Mouse (Mus musculus): Measurements from ENCODE around the gene Rps26.

Rps26 gene

GRCm38 (mm10) chr10:128626311-128627310, at the start of gene Rps26:
TSS of gene Rps26 (minus strand) at chr10:128626747.
- DNase-seq (ENCODE audit: low spot score): peak; percentile 96

- DNase-seq (ENCODE audit: low spot score): peak; percentile 68
Measured at GRCm38 (mm10) chr10:128674469-128675008, 48.0 kb upstream of the Rps26 start.

GRCm38 (mm10) chr10:128673763-128674468, 47.4 kb upstream of the Rps26 start, which contains the start of gene Suox:
TSS of gene Suox (minus strand) at chr10:128674073.
- DNase-seq (ENCODE audit: low spot score): peak; percentile 70

- no peak for DNase-seq (ENCODE audit: low spot score)
Measured at GRCm38 (mm10) chr10:128671148-128671547, 44.6 kb upstream of the Rps26 start.

DNA sequence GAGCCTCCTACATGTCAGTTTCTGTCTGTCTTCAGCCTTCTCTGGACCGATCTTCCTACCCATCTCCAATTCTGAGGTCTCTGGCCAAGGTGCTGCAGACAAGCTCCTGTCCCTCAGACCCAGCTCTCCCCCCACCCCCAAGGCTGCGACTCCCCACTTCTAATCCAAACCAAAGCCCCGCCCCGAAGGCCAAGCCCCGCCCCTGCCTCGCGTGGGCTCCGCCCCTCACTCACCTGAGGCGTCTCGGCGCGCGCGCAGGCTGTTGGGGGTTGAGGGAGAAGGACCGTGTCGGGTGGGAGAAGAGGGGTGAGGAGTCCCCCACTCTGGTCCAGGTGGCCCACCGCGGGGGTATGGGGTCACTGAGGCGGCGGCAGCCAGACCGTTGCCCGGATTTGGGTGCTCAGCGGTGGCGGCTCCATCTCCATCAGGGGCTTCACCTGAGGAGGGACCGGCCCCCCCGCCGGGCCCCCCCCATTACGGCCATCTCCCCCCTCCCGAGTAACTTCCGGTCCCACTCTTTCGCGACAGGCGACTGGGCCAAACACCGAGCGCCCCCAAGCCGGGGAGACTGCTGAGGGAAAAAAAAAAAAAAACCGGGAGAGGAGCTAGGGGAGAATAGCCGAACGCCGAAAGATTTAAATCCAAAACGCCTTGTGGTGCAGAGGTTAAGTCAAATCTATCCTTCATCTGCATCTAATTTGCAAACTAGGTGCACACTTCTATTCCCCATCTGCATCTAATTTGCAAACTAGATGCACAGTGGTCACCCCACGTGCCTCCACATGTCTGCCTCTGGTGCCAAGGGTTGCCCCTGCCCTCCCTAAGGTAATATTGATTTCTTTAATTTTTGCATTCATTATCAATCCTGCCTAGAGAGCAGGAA, 42.5 kb upstream of the Rps26 start:
- DNase-seq (ENCODE audit: low spot score): no peak

DNA sequence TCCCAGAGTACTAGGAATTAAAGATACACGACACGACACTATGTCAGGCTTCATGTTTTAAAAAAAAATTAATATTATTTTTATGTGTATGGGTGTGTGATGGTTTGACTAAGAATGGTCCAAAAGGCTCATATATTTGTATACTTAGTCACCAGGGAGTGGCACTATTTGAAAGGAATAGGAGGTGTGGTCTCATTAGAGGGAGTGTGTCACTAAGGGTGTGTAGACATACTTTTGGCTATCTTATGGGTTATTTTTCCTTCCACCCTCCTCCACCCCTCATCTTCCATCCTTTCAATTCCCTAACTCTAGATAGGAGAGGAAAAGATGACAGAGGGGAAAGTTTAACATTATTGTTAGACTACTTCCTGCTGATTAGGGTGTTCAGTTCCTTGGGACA, 39.3 kb upstream of the Rps26 start:
- DNase-seq (ENCODE audit: low spot score): no peak

DNA sequence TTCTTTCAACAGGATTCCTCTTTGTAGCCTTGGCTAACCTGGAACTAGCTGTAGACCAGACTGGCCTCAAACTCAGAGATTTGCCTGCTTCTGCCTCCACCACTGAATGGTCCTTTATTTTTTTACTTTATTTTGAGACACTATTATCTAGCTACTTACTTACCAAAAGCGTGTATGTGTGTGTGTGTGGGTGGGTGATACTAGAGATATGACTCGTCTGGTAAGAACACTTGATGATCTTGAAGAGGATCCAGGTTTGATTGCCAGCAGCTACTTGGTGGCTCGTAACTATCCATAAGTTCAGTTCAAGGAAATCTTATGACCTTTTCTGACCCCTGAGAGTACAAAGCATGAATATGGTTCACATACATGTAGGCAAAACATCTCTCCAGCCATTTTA, 38.8 kb upstream of the Rps26 start:
- DNase-seq (ENCODE audit: low spot score): no peak

GRCm38 (mm10) chr10:128664808-128665207, 38.3 kb upstream of the Rps26 start:
- peak; percentile 66 for DNase-seq (ENCODE audit: low spot score)

DNA sequence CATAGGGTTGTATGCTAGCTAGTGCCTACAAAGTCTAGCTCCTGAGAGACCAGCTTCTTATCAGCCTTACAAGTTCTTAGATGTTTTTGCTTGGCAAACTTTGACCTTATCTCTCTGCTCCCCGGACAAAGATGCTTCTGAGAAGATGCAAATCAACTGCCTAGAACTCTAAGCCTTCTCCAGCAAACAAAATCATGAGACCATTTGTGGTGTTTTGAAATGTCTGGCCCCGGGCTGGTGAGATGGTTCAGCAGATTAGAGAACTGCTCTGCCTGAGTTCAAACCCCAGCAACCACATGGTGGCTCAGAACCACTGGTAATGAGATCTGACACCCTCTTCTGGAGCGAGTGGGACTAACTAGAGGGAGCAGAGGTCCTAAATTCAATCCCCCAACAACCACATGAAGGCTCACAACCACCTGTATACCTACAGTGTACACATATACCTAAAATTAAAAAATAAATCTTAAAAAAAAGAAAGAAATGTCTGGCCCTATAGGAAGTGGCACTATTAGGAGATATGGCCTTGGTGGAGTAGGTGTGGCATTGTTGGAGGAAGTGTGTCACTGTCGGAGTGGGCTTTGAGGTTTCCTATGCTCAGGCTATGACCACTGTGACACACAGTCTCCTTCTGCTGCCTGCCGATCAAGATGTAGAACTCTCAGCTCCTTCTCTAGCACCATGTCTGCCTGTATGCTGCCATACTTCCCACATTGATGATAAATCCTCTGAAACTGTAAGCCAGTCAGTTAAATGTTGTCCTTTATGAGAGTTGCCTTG, 37.1 kb upstream of the Rps26 start:
- no peak for DNase-seq (ENCODE audit: low spot score)

DNA sequence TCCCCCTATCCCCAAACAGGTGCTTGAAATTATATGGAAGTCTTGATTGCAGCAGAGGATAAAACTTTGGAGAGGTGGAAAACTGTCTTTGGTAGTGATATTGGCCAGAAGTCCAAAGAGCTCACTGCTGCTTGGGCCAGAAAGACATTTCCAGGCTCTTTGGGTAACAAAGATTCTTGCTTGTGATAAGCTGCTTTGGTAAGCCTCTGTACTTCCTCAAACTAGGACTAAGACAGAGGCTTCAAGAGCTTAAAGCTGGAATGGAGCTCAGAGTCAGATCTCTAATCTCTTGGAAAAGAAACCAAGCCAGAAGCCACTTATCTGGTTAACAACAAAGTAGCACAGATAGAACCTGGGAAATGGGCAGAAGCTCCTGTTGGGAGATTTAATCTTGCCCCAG, 35.9 kb upstream of the Rps26 start:
- DNase-seq (ENCODE audit: low spot score): no peak

- no peak for DNase-seq (ENCODE audit: low spot score)
Measured at GRCm38 (mm10) chr10:128659490-128659889, 32.9 kb upstream of the Rps26 start.

DNA sequence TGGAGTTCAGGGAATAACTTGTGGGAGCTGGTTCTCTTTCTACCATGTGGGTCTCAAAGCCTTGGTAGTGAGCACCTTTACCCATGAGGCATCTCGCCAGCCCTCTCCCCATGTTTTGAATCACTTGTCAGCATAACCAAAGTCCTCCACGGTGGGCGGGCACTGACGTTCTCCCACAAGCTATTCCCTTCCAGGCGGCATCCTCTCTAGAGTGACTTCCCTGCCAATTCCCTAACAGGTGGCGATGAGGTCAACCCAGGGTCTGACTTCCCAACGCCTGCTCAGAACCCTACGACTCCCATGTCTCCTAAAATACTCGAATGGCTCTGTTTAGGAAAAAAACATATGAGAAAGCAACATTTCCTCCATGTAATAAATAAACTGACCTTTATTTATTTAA, 31.3 kb upstream of the Rps26 start:
- no peak for DNase-seq (ENCODE audit: low spot score)

DNA sequence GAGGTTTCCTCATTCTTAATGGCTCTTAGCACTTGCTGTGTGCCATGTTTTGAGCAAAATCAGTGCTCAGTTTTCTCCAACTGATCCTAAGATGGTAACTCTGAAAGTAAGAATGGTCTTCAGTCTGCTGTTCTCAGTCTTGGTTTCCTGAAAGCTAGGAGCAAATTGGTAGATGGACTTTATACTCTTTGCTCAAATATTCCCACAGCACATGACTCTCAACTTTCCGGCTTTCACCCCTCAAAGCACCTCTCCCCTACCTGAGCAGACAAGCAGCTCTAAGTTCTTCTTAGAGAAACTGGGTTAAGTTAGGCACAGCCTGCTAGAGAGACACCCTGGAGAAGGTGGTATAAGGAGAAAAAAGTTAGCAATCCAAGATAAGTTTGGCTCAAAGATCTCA, 30.2 kb upstream of the Rps26 start:
- DNase-seq (ENCODE audit: low spot score): no peak

DNA sequence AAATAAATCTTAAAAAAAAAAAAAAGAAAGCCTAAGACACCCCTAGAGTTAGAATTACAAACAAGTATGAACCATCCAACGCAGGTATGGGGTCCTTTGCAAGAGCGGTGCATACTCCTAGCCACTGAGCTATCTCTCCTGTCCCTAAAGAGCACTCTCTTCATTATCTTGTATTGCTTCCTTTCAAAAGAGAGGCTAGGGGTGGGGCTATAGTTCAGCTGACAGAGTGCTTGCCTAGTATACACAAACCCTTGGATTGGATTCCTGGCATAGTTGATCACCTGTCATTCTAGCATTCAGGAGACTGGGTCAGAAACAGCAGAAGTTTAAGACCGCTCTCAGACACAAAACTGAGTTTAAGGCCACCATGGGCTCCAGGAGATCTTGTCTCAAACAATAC, 28.7 kb upstream of the Rps26 start:
- DNase-seq (ENCODE audit: low spot score): no peak

DNA sequence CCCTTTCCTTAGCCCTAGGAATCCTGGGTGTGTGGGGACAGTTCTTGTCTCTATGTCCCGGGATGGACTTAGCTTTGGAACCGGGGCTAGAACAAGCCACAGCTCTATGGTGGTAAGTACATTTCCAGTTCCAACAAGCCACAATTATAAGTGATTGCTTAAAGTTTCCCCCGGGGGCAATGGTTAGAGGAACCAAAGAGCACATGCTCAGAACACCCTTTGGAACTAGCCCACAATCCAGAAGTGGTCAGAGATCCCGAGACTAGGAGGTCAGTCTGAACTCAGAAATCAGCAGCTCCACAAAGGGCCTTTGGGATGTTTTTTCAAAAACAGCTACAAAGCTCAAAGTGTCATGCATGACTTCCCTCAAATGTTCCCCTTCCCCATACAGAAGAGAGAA, 27.3 kb upstream of the Rps26 start:
- DNase-seq (ENCODE audit: low spot score): no peak

DNA sequence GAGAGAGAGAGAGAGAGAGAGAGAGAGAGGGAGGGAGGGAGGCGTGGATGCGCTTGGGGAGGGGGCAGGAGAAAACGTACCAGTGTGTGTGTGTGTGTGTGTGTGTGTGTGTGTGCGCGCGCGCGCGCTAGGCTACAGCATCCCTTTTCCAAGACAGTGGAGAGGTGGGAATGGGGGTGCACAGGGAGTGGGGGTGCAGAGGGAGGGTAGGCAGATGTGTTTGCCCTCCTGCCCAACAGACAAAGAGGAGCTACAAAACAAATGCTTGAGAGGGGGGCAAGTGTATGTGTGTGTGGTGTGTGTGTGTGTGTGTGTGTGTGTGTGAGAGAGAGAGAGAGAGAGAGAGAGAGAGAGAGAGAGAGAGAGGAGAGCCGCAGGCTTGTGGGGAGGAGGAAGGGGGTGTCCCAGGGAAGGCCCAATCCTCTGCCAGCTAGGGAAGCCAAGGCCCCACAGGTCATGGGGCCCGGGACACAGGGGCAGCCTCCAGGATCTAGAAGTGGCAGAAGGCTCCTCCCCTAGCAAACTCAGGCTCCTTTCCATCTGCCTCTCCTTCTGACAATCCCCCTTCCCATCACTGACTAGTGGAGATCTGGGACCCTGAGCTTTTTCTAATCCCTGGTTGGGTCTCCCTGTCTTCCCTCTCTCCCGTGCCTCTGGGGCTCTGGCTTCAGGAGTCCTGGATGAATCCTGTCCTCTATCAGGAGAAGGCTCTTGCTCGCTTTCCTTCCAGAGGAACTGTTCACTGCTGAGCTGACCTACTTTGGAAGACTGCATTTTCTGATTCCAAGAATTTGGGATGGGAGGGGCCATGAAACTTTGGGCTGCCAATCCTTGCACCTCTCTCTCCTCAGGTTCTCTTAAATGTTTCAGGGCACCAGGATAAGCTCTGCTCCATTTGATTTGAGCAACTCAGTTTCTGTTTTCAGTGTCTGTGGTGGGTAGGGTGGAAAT, 19.9 kb upstream of the Rps26 start:
- DNase-seq (ENCODE audit: low spot score): no peak

DNA sequence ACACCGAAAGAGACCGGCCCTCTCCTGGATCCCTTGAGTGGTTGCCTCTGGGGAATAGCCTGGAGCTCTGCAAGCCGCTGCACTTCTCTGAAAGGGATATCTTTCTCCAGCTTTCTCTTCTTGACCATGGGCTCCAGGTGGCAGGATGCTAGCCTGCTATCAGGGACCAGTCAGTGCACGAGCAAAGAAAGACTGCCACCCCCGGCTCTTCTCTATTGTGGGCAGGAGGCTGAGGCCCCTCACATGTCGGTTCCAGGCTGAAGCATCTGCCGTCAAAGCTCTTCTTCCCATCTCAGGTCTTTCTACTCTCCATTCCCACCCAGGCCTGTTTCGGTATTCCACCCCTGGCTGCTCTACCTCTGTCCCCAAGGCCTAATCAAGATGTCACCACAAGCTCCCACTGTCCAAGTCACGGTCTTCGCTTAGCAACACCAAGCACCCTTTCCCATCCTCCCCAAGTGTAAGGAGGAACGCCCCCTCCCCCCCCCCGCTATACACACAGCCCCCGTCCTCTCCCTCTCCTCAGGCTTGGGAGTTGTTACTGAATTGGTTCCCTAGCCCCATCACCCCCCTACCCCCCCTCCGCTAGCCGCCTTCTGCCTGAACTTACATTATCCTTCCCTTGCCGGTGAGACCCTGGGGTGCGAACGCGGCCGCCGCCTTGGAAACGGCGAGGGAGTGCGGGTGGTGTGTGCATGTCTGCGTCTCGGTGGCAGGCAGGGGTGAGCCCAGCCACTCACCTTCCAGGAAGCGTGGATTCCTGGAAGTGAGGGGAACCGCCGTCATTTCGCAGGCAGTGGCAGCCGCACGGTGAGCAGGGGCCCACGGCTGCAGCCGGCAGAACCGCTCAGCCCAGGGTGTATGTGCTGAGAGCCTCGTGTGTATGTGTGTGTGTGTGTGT, 18.8 kb upstream of the Rps26 start, which contains the start of gene Ikzf4:
Gene Ikzf4, minus strand, starts transcription at position 881 of the 901 bp plus-strand sequence.
- DNase-seq (ENCODE audit: low spot score): no peak

GRCm38 (mm10) chr10:128642749-128643148, 16.2 kb upstream of the Rps26 start:
- DNase-seq (ENCODE audit: low spot score): no peak

- DNase-seq (ENCODE audit: low spot score): no peak
Measured at GRCm38 (mm10) chr10:128641871-128642270, 15.3 kb upstream of the Rps26 start.
